Mouse (Mus musculus): ENCODE data around the gene Tspan33.
"Not testable (repeated sequence)": the region's sequence is repeated elsewhere in the genome, so short reads cannot be mapped to it uniquely, and the experiment has no call there.

Gene Tspan33

DNA sequence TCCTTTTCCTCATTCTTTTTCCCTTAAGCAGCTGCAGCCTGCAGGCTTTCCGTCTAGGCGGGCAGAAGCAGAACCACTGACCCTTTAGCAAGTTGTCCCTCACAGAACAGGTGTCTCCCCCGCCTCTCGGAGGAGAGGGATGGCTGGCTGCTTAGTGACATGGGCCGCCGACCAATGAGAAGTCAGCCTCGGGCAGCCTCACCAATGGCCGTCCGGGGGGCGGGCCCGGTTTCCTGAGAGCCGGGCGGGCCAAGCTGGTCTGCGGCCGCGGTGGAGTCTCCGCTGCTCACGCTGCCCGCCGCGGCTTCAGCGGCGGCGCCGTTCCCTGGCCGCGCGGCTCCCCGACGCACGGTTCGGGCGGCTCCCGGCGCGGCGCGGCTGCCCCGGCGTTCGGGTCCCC lies at the start of gene Tspan33:
TSS of gene Tspan33 (plus strand) at position 270 of the 400 bp plus-strand sequence.
- DNase-seq (ENCODE audit: low spot score in 2 of 2): peak; percentile 82 to 91

- DNase-seq (ENCODE audit: low spot score in 2 of 2): peak; percentile 53 to 78
Observed at GRCm38 (mm10) chr6:29649494-29650169, 44.4 kb upstream of the Tspan33 start.

- no peak for DNase-seq (ENCODE audit: low spot score in 2 of 2)
Observed at GRCm38 (mm10) chr6:29650170-29650549, 43.9 kb upstream of the Tspan33 start.

DNA sequence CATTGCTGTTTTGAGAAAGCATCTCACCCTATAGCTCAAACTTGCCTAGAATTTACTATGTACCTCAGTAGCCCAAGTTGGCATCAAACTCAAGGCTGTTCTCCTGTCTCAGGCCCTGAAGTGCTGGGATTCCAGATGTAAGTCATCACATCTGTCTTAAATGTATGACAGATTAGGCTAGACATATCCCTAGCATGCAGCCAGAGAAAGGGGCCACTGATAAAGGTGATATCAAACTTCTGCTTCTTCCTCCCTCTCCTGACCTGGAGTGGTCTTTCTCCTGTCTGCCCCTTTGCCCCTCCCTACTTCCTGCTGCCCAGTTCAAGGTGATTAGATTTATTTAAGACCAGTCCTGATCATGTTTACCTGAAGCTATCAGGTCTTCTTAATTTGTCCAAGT lies 40.8 kb upstream of the Tspan33 start:
- DNase-seq (ENCODE audit: low spot score in 2 of 2): no peak

DNA sequence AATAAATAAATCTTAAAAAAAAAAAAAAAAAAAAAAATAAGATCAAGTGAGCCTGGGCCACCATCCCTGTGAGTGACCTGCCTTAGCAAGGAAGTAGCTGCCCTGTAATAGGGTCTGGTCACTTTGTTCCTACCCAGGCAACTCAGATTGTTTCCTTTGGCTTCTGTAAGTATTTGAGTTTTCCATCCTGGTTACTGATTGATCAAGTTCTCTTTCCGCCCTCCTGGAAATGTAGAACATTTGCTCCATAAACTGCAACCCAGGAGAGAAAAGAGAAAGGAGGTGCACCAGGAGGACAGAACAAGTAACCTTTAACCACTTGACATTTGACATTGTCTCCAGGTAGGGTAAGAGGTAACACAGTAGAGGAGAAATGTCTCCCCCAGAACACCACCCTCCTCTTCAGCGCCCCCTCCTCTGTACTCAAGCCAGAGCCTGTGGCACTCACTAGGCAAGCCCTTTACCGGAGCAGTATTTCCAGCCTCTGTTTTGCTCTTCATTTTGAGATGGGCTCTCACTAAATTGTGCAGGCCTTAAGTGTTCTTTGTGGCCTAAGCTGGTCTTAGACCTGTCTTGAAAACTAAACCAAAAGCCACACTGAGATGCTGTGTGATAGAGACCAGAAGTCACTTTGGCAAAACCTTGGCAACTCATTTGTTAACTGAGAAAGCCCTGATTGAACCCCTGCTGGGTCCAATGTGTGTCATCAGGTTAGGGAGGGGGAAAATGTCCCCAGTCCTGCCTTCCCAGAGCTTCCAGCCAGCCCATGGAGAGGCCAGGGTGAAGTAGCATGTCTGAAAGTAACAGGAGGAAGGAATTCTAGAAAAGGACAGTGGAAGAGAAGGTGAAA lies 35.2 kb upstream of the Tspan33 start:
- DNase-seq (ENCODE audit: low spot score in 2 of 2): no peak

GRCm38 (mm10) chr6:29659964-29660363 lies 34.1 kb upstream of the Tspan33 start:
- DNase-seq (ENCODE audit: low spot score in 2 of 2): no peak

- DNase-seq (ENCODE audit: low spot score in 2 of 2): no peak
Observed at GRCm38 (mm10) chr6:29660662-29661307, 33.2 kb upstream of the Tspan33 start.

GRCm38 (mm10) chr6:29667266-29667665 lies 26.8 kb upstream of the Tspan33 start:
- no peak for DNase-seq (ENCODE audit: low spot score in 2 of 2)

DNA sequence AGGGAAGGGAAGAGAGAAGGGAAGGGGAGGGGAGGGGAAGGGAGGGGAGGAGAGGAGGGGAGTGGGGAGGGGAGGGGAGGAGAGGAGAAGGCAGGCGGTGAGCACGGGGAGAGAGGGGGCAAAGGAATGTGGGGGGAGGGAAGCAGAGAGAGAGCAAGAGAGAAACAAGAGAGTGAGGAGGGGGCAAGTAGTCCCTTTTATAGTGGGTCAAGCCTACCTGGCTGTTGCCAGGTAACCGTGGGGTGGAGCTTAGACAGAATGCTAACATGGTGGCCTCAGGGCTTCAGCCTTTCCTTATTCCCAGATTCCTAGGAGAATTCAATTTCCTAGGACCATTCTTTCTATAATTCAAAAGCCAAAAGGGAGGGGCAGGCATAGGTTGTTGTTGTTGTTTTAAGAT lies 22.3 kb upstream of the Tspan33 start:
- no peak for DNase-seq (ENCODE audit: low spot score in 2 of 2)

DNA sequence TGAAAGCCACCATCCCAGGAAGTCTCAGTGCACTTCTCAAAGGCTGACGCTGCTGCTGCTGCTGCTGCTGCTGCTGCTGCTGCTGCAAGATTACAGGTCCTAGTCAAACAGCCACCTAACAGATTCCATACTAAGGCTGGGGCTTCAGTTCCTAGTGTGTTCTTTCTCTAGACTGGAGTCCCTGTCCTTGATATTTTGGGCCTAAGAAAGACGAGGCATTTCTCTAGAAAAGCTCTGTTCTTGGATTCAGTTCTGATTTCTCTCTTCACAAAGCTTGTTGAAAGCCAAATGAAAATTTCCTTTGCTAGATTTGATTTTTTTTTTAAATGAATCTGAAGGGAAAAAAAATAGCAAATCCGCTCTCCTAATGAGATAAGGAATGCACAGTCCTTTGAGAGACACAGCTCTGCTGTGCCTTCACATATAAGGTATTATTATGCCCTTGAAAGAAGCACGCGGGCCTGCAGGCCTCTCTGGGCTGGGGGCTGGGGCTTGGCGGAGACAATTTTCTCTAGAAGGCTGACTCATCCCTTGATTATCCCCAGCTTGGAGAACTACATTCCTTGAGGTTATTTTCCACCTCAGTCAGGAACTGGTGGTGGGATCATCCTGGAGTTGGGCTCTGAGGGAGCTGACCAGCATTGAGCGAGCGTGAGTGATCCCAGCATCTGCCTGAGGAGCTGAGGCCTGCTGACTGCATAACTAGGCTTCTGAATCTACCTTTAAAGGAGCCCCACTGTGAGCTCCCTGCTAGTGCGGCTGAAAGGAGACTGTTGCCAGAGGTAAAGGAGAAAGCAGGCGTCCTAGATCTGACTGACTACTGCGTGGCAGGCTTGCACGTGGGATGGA lies 21.2 kb upstream of the Tspan33 start:
- no peak for DNase-seq (ENCODE audit: low spot score in 2 of 2)

DNA sequence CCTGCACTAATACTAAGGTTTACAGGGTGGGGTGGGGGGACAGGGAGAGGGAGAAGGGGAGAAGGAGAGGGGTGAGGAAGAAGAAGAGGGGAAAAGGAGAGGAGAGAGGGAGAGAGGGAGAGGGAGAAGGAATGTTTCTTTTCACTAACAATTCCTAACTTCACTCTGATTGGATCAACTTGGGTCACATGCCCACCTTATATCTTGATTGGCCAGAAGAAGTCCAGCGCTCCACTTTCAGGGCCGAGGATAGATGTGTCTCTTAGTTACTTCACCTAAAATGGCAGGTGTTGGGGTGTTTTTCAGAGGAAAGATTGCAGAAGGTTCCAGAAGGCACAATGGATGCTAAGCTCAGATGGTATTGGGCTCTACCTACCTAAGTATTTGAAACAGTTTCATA lies 20.3 kb upstream of the Tspan33 start:
- DNase-seq (ENCODE audit: low spot score in 2 of 2): no peak

DNA sequence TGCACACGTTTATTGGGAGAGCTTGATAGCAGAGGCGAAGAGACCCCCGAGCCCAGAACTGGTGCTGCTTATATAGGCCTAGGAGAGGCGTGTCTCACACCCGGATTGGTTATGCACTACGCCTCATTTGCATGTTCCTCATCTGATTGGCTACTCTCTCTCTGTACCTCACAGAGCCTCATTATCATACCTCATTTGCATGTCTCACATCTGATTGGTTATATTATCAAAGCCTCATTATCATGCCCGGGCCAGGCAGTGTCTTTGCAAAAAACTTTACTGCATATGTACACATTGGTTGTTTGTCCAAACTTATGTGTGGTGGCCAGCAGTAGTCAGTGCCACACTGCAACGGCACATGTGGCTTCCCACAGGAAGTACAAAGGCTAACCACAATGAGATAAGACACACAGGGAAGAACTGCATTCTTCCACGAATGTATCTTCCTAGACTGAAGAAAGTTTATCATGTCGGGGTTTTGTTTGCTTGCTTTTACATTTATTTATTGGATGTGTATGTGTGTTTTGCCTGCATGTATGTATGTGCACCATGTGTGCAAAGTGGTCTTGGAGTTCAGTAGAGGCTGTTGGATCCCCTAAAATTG lies 14.0 kb upstream of the Tspan33 start:
- not testable (repeated sequence) for DNase-seq (ENCODE audit: low spot score in 2 of 2)

- DNase-seq (ENCODE audit: low spot score in 2 of 2): no peak
Observed at GRCm38 (mm10) chr6:29681853-29682252, 12.2 kb upstream of the Tspan33 start.

DNA sequence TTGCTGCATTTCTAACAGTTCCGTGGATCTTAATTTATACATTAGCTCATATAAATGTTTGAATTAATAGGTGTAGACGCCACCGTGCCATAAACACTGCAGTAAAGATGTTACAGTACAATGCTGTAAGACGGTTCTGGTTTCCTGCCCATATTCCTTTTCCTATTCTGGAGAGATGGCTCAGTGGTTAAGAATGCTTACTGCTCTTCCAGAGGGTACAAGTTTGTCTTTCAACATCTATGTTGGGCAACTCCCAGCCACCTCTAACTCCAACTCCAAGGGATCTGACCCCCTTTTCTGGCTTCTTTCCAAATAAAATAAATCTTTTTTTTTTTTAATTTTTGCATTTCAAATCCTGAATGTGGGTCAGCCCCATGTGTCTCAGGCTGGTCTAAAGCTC lies 9.3 kb upstream of the Tspan33 start:
- DNase-seq (ENCODE audit: low spot score in 2 of 2): no peak

DNA sequence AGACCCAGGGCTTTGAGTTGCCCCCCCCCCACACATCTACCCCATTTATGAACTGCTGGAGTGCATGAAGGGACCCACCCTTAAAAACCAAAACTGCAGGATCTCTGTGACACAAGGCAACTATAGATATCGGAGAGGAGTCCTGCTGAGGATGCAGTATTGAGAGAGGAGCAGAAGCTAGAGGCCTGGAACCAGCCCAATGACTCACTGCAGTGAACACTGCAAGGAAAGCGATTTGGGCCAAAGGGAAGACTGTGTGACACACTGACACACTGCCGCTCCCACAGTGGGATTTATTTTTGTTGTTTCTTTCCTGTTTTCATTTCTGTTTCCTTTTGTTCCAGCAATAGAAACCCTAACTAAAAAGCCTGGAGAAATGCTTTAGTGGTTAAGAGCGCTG lies 8.1 kb upstream of the Tspan33 start:
- no peak for DNase-seq (ENCODE audit: low spot score in 2 of 2)

GRCm38 (mm10) chr6:29689458-29689857 lies 4.6 kb upstream of the Tspan33 start:
- no peak for DNase-seq (ENCODE audit: low spot score in 2 of 2)

GRCm38 (mm10) chr6:29694375-29695289 lies 610 bp downstream of the Tspan33 start:
- no peak for DNase-seq (ENCODE audit: low spot score in 2 of 2)

DNA sequence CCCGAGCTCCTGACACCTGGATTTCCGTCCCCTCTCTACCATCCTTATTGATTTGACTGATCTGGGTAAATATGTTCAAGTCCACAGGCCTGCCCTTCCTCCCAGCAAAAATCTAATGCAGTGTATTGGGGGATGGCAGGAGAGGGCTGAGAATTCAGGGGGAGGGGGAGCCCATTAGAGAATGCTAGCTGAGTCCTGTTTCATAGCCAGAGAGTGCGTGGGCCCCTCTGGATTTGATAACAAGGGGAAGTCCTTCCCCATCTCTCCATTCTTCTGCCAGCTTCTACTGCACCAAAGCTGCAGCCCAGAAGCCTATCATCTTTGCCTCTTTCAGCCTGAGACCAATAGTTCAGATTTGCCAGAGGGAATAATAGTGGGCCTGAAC lies 1.3 kb downstream of the Tspan33 start:
- no peak for DNase-seq (ENCODE audit: low spot score in 2 of 2)

DNA sequence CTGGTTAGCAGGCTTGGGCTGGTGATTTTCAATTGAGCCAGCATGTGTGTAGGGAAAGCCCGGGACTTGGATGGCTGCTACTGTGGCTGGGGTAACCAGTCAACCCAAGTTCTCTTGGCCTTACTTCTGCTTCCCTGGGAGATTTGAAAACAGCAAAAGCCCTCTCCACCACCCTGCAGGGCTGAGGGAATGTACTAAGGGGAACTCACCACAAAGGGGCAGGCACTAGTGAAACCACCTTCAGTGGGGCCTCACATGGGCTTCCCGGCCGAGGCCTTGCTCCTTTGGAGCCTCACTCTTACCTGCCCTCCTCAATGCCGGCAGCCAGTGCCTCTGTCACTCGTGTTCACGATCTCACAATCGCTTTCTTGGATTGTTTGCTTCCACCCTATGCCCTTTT lies 2.0 kb downstream of the Tspan33 start:
- DNase-seq (ENCODE audit: low spot score in 2 of 2): no peak

GRCm38 (mm10) chr6:29697139-29697538 lies 3.1 kb downstream of the Tspan33 start:
- DNase-seq (ENCODE audit: low spot score in 2 of 2): no peak

Measured in frontal cortex, postnatal 10 days (tissue).